Comparison of ENCODE assay signal across 17 mouse cellular contexts in genomic region chr7:25098169-25098568, GRCm38 (mm10).
"Had no signal": no experiment of that assay in that cellular context is flagged by ENCODE, and none has a peak within 500 bp of the region (broad histone marks: within the 10 kb centered on the region; RNA-seq: fewer than 3 reads in every experiment).

No protein-coding gene starts in this region.

- H3K27me3 ChIP-seq: lung, embryonic 15.5 days; megakaryocyte, embryonic 14.5 days; midbrain, embryonic 13.5 days; midbrain, embryonic 15.5 days; neural tube, embryonic 12.5 days; stomach, embryonic 15.5 days had no signal

- H3K4me1 ChIP-seq: midbrain, embryonic 15.5 days; neural tube, embryonic 12.5 days; stomach, embryonic 15.5 days had no signal

- H3K36me3 ChIP-seq: lung, embryonic 15.5 days; stomach, embryonic 15.5 days had no signal

- DNase-seq: lung, adult 2 months; lung, postnatal 14 days; lung, postnatal 36 days; right cerebral cortex, postnatal 14 days; thymus, adult 18-20 months; thymus, postnatal 14 days; thymus, postnatal 36 days had no signal

- H3K4me3 ChIP-seq: lung, embryonic 15.5 days; megakaryocyte, embryonic 14.5 days; midbrain, embryonic 13.5 days; midbrain, embryonic 15.5 days; neural tube, embryonic 12.5 days; stomach, embryonic 15.5 days had no signal

- ATAC-seq: lung, postnatal 0 days; midbrain, embryonic 13.5 days; midbrain, embryonic 15.5 days had no signal

- H3K27ac ChIP-seq: liver, embryonic 14.5 days; lung, embryonic 15.5 days; macrophage; midbrain, embryonic 13.5 days; midbrain, embryonic 15.5 days; neural tube, embryonic 12.5 days; stomach, embryonic 15.5 days; stomach, postnatal 0 days had no signal
